Mouse (Mus musculus) liver, embryonic 11.5 days (tissue): ENCODE measurements around the gene Smg1. TPM values are rescaled to one million over a fixed set of nuclear protein-coding genes. Genes with fewer than 3 reads are reported as not detected.
"Not testable (repeated sequence)": the region's sequence is repeated elsewhere in the genome, so short reads cannot be mapped to it uniquely, and the experiment has no call there.

Experiments
- ATAC-seq: fragments of 200-750 bp; cut with Nextera tagmentation; replicated peaks from 2 replicates; pipeline ENCODE4 v1.8.0; 2017; ENCODE audit warnings: moderate number of reproducible peaks, mild to moderate bottlenecking, moderate TSS enrichment, moderate library complexity; ENCODE audit not compliant: low FRiP score
- DNase-seq: peaks from one replicate; pipeline ENCODE4 v3.0.0-alpha.2; 2017; ENCODE audit warnings: low spot score
- H3K27ac ChIP-seq: fragments of 300-500 bp; sonication (generic); 2 replicates; pipeline ENCODE4 v1.5.1; 2014; ENCODE audit warnings: mild to moderate bottlenecking, low read depth, low read length, control low read depth
- H3K27me3 ChIP-seq: fragments of 300-500 bp; sonication (generic); replicated peaks from 2 replicates; pipeline ENCODE4 v1.6.1; 2014; ENCODE audit warnings: low read length, mixed read lengths; ENCODE audit not compliant: control insufficient read depth, insufficient read depth
- H3K36me3 ChIP-seq: fragments of 300-500 bp; sonication (generic); 2 replicates; pipeline ENCODE4 v1.6.1; 2014; ENCODE audit warnings: mild to moderate bottlenecking, low read length, moderate library complexity, mixed read lengths; ENCODE audit not compliant: control insufficient read depth, insufficient read depth
- H3K4me1 ChIP-seq: fragments of 300-500 bp; sonication (generic); replicated peaks from 2 replicates; pipeline ENCODE4 v1.6.1; 2014; ENCODE audit warnings: low read length, mixed read lengths; ENCODE audit not compliant: control insufficient read depth, insufficient read depth
- H3K4me2 ChIP-seq: fragments of 300-500 bp; sonication (generic); 2 replicates; pipeline ENCODE4 v1.6.1; 2014; ENCODE audit warnings: mild to moderate bottlenecking, control low read depth, moderate library complexity
- H3K4me3 ChIP-seq: fragments of 300-500 bp; sonication (generic); 2 replicates; pipeline ENCODE4 v1.5.1; 2014; ENCODE audit warnings: low read depth, low read length, control low read depth
- H3K9ac ChIP-seq: fragments of 300-500 bp; sonication (generic); 2 replicates; pipeline ENCODE4 v1.6.1; 2014; ENCODE audit warnings: low read depth, low read length, control low read depth
- H3K9me3 ChIP-seq: fragments of 300-500 bp; sonication (generic); 2 replicates; pipeline ENCODE4 v1.6.1; 2016; ENCODE audit warnings: low read length, inconsistent platforms, mixed read lengths; ENCODE audit not compliant: control insufficient read depth
- WGBS: fragments of 180-500 bp; shearing (Covaris S2); extraction: QIAGEN DNeasy Blood & Tissue Kit; methylation state at CpG from one replicate; pipeline ENCODE4 v1.1.7; 2014; 5-methylcytosine and 5-hydroxymethylcytosine counted together
- polyA plus RNA-seq: library from polyadenylated mRNA; unstranded; fragments of >200 nt; fragmentation: Nextera tagmentation; extraction: Ambion mirVana; gene quantifications from 2 replicates; pipeline ENCODE4 v1.2.1, GENCODE M21; 2014

Gene Smg1
- polyA plus RNA-seq, 1 experiment from 2014 or later: 14.2 TPM

- WGBS: 88% methylated on average over 4 of the region's 4 CpGs
- Histone ChIP-seq H3K4me2 (no peak overlapping the region), H3K36me3 (peaks cover 24% of the 10 kb centered on the region), H3K9me3 (no peaks in the 10 kb centered on the region), H3K4me1 (no peaks in the 10 kb centered on the region; the same call in 1 of the 2 replicates), H3K27me3 (no peaks in the 10 kb centered on the region), H3K9ac (no peak overlapping the region), H3K27ac (no peak overlapping the region), H3K4me3 (no peak overlapping the region)
- ATAC-seq (no peak), DNase-seq (no peak)
Observed at GRCm38 (mm10) chr7:118185878-118186277, 57.6 kb downstream of the Smg1 start.

DNA sequence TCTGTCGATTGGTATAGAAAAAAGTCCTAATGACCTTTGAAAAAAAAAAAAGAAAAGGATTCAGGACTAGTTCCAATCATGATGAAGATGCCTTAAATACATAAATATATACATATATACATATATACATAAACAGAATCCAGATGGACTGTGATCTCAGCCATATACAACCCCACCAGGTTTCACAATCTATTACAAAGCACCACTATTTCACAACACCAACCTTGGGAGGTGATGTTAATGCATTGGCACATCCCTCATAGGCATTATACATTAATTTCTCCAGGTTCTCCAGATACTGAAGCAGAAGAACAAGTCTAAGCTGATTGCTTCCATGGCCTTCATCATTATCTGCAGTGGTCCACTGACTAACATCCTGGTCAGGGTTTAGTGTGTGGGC is 58.9 kb downstream of the Smg1 start:
- WGBS: 87% methylated on average over 1 of the region's 1 CpGs
- H3K4me1 ChIP-seq: no peaks in the 10 kb centered on the region; the same call in 1 of the 2 replicates
- no peaks in the 10 kb centered on the region for H3K9me3 ChIP-seq
- H3K27ac ChIP-seq: no peak overlapping the region
- H3K36me3 ChIP-seq: peaks cover 27% of the 10 kb centered on the region
- ATAC-seq (no peak), DNase-seq (no peak)
- H3K27me3 ChIP-seq: no peaks in the 10 kb centered on the region
- no peak overlapping the region for H3K4me3 ChIP-seq
- H3K4me2 ChIP-seq: no peak overlapping the region
- no peak overlapping the region for H3K9ac ChIP-seq

- ATAC-seq (peak; percentile 66), DNase-seq (no peak)
- Histone ChIP-seq H3K4me1 (no peaks in the 10 kb centered on the region; the same call in 1 of the 2 replicates), H3K27me3 (no peaks in the 10 kb centered on the region), H3K9ac (no peak overlapping the region), H3K36me3 (peaks cover 23% of the 10 kb centered on the region), H3K4me2 (no peak overlapping the region), H3K9me3 (no peaks in the 10 kb centered on the region), H3K4me3 (no peak overlapping the region), H3K27ac (no peak overlapping the region)
- WGBS: 52% methylated on average over 3 of the region's 3 CpGs
Observed at GRCm38 (mm10) chr7:118181123-118181522, 62.3 kb downstream of the Smg1 start.

DNA sequence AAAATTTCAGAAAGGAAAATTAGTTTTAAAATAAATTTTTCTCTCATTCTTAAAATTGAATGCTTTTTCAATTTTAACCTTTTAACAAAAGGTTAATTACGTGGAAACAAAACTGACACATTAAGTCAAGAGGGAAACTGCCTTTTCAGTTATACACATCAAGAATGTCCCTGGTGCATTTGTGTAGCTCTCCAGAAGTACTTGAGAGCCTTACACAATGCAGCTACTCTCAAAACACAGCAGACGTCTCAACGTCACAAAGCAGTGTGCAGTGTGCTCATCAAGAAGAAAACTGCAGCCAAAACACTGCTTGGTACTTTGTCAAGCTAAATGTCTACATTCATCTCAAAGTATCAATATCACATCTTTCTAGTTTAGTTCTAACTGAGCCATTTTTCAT is 63.7 kb downstream of the Smg1 start:
- Histone ChIP-seq H3K27ac (no peak overlapping the region), H3K4me3 (no peak overlapping the region), H3K36me3 (peaks cover 14% of the 10 kb centered on the region), H3K9ac (no peak overlapping the region), H3K27me3 (no peaks in the 10 kb centered on the region), H3K9me3 (no peaks in the 10 kb centered on the region), H3K4me2 (no peak overlapping the region), H3K4me1 (no peaks in the 10 kb centered on the region; the same call in 1 of the 2 replicates)
- 93% methylated on average over 3 of the region's 3 CpGs for WGBS
- ATAC-seq: no peak
- DNase-seq: no peak

DNA sequence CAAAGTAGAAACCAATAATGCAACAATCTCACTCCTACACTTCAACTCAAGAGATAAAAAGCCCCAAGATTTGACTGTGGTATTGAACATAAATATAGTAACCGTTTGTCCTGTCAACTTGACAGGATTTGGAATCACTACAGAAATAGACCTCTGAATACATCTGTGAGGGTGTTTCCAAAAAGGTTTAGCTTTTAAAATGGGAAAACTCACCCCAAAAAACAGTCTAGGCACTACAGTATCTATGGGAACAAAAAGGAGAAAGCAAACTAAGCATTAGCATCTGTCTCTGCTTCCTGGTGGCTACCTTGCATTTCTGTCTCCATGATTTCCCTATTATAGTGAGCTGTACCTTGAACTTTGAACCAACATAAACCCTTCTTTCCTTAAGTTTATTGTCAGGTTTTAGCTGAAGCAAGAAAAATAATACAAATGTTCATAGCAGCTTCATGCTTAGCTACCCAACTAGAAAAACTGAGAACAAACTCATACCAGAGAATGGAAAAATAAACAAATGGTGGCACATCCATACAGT is 67.6 kb downstream of the Smg1 start:
- WGBS: 79% methylated on average over 1 of the region's 1 CpGs
- no peak for ATAC-seq
- peaks cover 15% of the 10 kb centered on the region for H3K36me3 ChIP-seq

GRCm38 (mm10) chr7:118170125-118170524 is 73.3 kb downstream of the Smg1 start:
- not testable (repeated sequence) for H3K4me1 ChIP-seq, H3K4me2 ChIP-seq, DNase-seq, H3K9ac ChIP-seq, H3K9me3 ChIP-seq, H3K4me3 ChIP-seq, ATAC-seq, H3K27me3 ChIP-seq, H3K27ac ChIP-seq
- peaks cover 24% of the 10 kb centered on the region for H3K36me3 ChIP-seq
- 83% methylated on average over 2 of the region's 2 CpGs for WGBS

More for the DNA sequence above, 67.6 kb downstream of the Smg1 start:
- no peak for DNase-seq
- H3K4me2 ChIP-seq: no peak overlapping the region
- H3K9me3 ChIP-seq: no peaks in the 10 kb centered on the region
- no peaks in the 10 kb centered on the region for H3K4me1 ChIP-seq
- H3K27me3 ChIP-seq: no peaks in the 10 kb centered on the region
- H3K9ac ChIP-seq: no peak overlapping the region
- H3K27ac ChIP-seq: no peak overlapping the region
- no peak overlapping the region for H3K4me3 ChIP-seq

DNA sequence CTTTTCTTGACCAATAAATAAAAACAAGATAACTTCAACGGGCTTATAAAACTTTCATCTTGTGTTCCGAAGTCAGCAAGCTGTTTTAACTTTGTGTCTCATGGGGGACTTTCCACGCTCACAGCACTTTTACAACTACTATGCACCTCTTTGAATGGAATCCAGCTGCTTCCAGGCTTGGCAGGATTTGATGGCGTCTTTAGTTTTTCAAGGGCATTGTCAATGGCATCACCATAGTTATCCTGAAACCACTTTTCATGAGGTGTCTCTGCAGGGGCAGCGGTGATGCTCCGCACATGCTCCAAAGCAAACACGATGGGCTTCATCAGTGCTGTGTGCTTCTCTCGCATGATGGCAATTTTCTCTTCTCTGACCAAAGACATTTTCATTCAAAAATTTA is 80.5 kb downstream of the Smg1 start:
- Histone ChIP-seq H3K27me3 (no peaks in the 10 kb centered on the region), H3K36me3 (peaks cover 23% of the 10 kb centered on the region), H3K4me2 (no peak overlapping the region), H3K27ac (no peak overlapping the region), H3K4me3 (no peak overlapping the region), H3K4me1 (no peaks in the 10 kb centered on the region), H3K9ac (no peak overlapping the region), H3K9me3 (no peaks in the 10 kb centered on the region)
- DNase-seq (no peak), ATAC-seq (no peak)
- 92% methylated on average over 8 of the region's 8 CpGs for WGBS

GRCm38 (mm10) chr7:118160121-118160520 is 83.3 kb downstream of the Smg1 start:
- Histone ChIP-seq H3K4me2 (no peak overlapping the region), H3K27ac (no peak overlapping the region), H3K27me3 (no peaks in the 10 kb centered on the region), H3K9me3 (no peaks in the 10 kb centered on the region), H3K9ac (no peak overlapping the region), H3K4me1 (no peaks in the 10 kb centered on the region), H3K36me3 (peaks cover 25% of the 10 kb centered on the region), H3K4me3 (no peak overlapping the region)
- WGBS: 94% methylated on average over 3 of the region's 3 CpGs
- no peak for DNase-seq
- no peak for ATAC-seq

GRCm38 (mm10) chr7:118156461-118156860 is 87.0 kb downstream of the Smg1 start:
- Histone ChIP-seq H3K9me3 (no peaks in the 10 kb centered on the region), H3K4me2 (no peak overlapping the region), H3K27me3 (no peaks in the 10 kb centered on the region), H3K27ac (no peak overlapping the region), H3K9ac (no peak overlapping the region), H3K4me3 (no peak overlapping the region), H3K4me1 (no peaks in the 10 kb centered on the region), H3K36me3 (peaks cover 30% of the 10 kb centered on the region)
- WGBS: 91% methylated on average over 7 of the region's 7 CpGs
- DNase-seq (no peak), ATAC-seq (no peak)
